23 mouse cellular contexts compared by ENCODE assay signal in the genomic region with DNA sequence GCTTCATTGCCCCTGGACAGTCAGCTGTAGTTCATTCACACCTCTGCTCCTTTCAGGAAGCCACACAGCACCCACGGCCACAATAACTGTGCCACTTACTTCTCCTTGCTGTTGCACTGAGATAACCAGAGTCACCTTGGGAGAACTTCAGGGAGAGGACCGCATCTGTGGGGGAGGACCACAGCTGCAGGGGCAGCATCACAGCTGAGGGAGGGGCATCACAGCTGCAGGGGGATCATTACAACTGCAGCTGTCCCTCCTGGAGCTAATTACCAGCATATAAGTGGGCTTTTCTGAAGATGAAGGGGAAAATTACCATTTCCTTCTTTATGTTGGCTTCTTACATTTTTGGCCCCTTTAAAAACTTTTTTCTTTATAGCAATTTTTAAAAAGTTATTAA. TPM values are rescaled to one million over a fixed set of nuclear protein-coding genes. Genes with fewer than 3 reads are reported as not detected.
"Had no signal": no experiment of that assay in that cellular context is flagged by ENCODE, and none has a peak within 500 bp of the region (broad histone marks: within the 10 kb centered on the region; RNA-seq: fewer than 3 reads in every experiment).

No protein-coding gene starts in this region.

- H3K27me3 ChIP-seq: neural tube, embryonic 13.5 days; neural tube, embryonic 15.5 days; stomach, embryonic 15.5 days had no signal

- DNase-seq: retina, postnatal 1 day; right cerebral cortex, adult 18-20 months; right cerebral cortex, postnatal 14 days; right cerebral cortex, postnatal 25 days; right cerebral cortex, postnatal 4 days; spleen, adult 18-20 months; thymus, adult 18-20 months; thymus, adult 2 months; thymus, postnatal 14 days; thymus, postnatal 25 days; thymus, postnatal 36 days; thymus, postnatal 4 days had no signal

- H3K4me2 ChIP-seq: neural tube, embryonic 13.5 days; neural tube, embryonic 15.5 days; stomach, embryonic 15.5 days had no signal

- H3K4me3 ChIP-seq: neural tube, embryonic 13.5 days; neural tube, embryonic 15.5 days; stomach, embryonic 15.5 days had no signal

- H3K36me3 ChIP-seq: neural tube, embryonic 13.5 days; neural tube, embryonic 15.5 days; stomach, embryonic 15.5 days had no signal

RNA-seq across cellular contexts. Expression of a gene that starts 8.1 kb away (rescaled TPM):
- total RNA-seq: neutrophil, adult 5-6 weeks had no signal

RNA-seq across cellular contexts. Expression of a gene that starts 36.9 kb away (rescaled TPM):
- total RNA-seq: neutrophil, adult 5-6 weeks had no signal
- polyA plus RNA-seq: neural tube, embryonic 13.5 days; neural tube, embryonic 15.5 days; small intestine, adult 2 months; spleen, adult 2 months; stomach, embryonic 14.5 days; stomach, embryonic 15.5 days; stomach, embryonic 16.5 days; stomach, postnatal 0 days; thymus, postnatal 0 days; urinary bladder, adult 2 months had no signal
